15 mouse cellular contexts compared by ENCODE assay signal in the genomic region with DNA sequence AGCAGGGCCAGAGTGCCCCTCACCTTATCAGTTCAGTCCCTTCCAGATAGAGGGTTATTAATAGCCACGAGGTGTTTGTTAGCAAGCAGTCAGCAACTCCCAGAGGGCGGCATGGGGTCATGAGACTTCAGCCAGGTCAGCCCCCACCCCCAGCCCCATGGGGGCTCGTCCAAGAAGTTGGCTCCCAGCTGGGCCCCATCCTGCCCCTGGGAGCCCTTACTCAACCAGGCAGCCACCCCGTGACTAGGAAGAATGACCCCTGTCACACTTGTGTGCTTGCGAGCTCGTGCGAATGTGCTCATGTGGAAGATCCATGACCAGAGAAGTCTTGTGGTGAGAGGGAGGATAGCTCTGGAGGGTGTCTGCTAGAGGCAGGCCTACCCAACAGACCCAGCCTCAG. TPM values are rescaled to one million over a fixed set of nuclear protein-coding genes. Genes with fewer than 3 reads are reported as not detected.
DNase-seq lines count a peak whose midpoint lies in the region; ATAC-seq lines count a peak whose summit lies in the region.
"Had no signal": no experiment of that assay in that cellular context is flagged by ENCODE, and none has a peak within 500 bp of the region (broad histone marks: within the 10 kb centered on the region; RNA-seq: fewer than 3 reads in every experiment).

No protein-coding gene starts in this region.

- H3K36me3 ChIP-seq in kidney, embryonic 14.5 days (ENCODE audit: control insufficient read depth, insufficient read depth, low read length), result no peaks in the 10 kb centered on the region
- no peaks in the 10 kb centered on the region for H3K36me3 ChIP-seq in heart, embryonic 13.5 days
- H3K36me3 ChIP-seq in liver, embryonic 12.5 days, result no peaks in the 10 kb centered on the region
- H3K36me3 ChIP-seq: embryonic facial prominence, embryonic 15.5 days; neural tube, embryonic 13.5 days had no signal

- no peaks in the 10 kb centered on the region for H3K27me3 ChIP-seq in kidney, embryonic 14.5 days (ENCODE audit: control insufficient read depth, insufficient read depth, low read length)
- H3K27me3 ChIP-seq in heart, embryonic 13.5 days (replicated peaks), result no peaks in the 10 kb centered on the region
- H3K27me3 ChIP-seq in liver, embryonic 12.5 days (replicated peaks), result no peaks in the 10 kb centered on the region; the same call in 1 of the 2 replicates
- H3K27me3 ChIP-seq: embryonic facial prominence, embryonic 15.5 days; forebrain, embryonic 13.5 days; neural tube, embryonic 13.5 days had no signal

- no peak overlapping the region for H3K4me2 ChIP-seq in kidney, embryonic 14.5 days (replicated peaks; ENCODE audit: low read depth, low read length)
- no peak overlapping the region; the same call in 1 of the 2 replicates for H3K4me2 ChIP-seq in heart, embryonic 13.5 days
- no peak overlapping the region for H3K4me2 ChIP-seq in liver, embryonic 12.5 days
- H3K4me2 ChIP-seq: embryonic facial prominence, embryonic 15.5 days; forebrain, embryonic 13.5 days; hindbrain, embryonic 14.5 days; lung, embryonic 14.5 days; neural tube, embryonic 13.5 days had no signal

- ATAC-seq in kidney, embryonic 14.5 days (ENCODE audit: low FRiP score, low TSS enrichment), result 0 out of 2 replicates have a peak, but pooled peaks have one; percentile 46
- no peak; the same call in 1 of the 2 replicates for ATAC-seq in heart, embryonic 13.5 days (ENCODE audit: extremely low read depth, insufficient number of reproducible peaks, low FRiP score, low TSS enrichment)
- ATAC-seq in liver, embryonic 12.5 days, result no peak
- ATAC-seq in frontal cortex, adult (ENCODE audit: low TSS enrichment), result no peak
- ATAC-seq: forebrain, embryonic 13.5 days had no signal

- no peak overlapping the region for H3K27ac ChIP-seq in kidney, embryonic 14.5 days (ENCODE audit: low read depth, low read length)
- peak overlapping the region; percentile 99 for H3K27ac ChIP-seq in brown adipose tissue, adult 24 weeks (replicated peaks; ENCODE audit: low read depth, low read length)
- H3K27ac ChIP-seq in heart, embryonic 13.5 days (replicated peaks), result peak overlapping the region; percentile 60
- H3K27ac ChIP-seq in liver, embryonic 12.5 days, result no peak overlapping the region
- H3K27ac ChIP-seq: embryonic facial prominence, embryonic 15.5 days; forebrain, embryonic 13.5 days; hindbrain, embryonic 14.5 days; neural tube, embryonic 13.5 days had no signal

- H3K9me3 ChIP-seq in kidney, embryonic 14.5 days (ENCODE audit: control insufficient read depth, low read length), result no peaks in the 10 kb centered on the region
- H3K9me3 ChIP-seq in heart, embryonic 13.5 days, result no peaks in the 10 kb centered on the region
- no peaks in the 10 kb centered on the region for H3K9me3 ChIP-seq in liver, embryonic 12.5 days (replicated peaks)
- H3K9me3 ChIP-seq: embryonic facial prominence, embryonic 15.5 days; forebrain, embryonic 13.5 days; megakaryocyte, embryonic 14.5 days; neural tube, embryonic 13.5 days had no signal

- no peak for DNase-seq in kidney, adult 8-10 months
- DNase-seq in retina, postnatal 1 day, result no peak
- no peak for DNase-seq in left cerebral cortex, postnatal 14 days (ENCODE audit: low spot score in 2 of 2)
- DNase-seq: kidney, adult 9 months; lung, embryonic 14.5 days had no signal

- 35% methylated on average over 7 of the region's 7 CpGs for WGBS in kidney, embryonic 14.5 days
- WGBS in heart, embryonic 13.5 days, result 26% methylated on average over 7 of the region's 7 CpGs
- 44% methylated on average over 7 of the region's 7 CpGs for WGBS in liver, embryonic 12.5 days (ENCODE audit: insufficient replicate concordance)

- H3K4me3 ChIP-seq in kidney, embryonic 14.5 days (ENCODE audit: low read length), result no peak overlapping the region
- no peak overlapping the region for H3K4me3 ChIP-seq in brown adipose tissue, adult 24 weeks (ENCODE audit: insufficient read depth, low read depth, low read length)
- H3K4me3 ChIP-seq in heart, embryonic 13.5 days, result no peak overlapping the region
- no peak overlapping the region for H3K4me3 ChIP-seq in liver, embryonic 12.5 days
- H3K4me3 ChIP-seq: embryonic facial prominence, embryonic 15.5 days; forebrain, embryonic 13.5 days; megakaryocyte, embryonic 14.5 days; neural tube, embryonic 13.5 days had no signal

- intact Hi-C loops in left cerebral cortex, postnatal 14 days (cut with DNase I), result loop anchor here (5.0 kb wide), 1 partner anchor 47 kb away; no protein-coding TSS in a partner anchor

- H3K4me1 ChIP-seq in kidney, embryonic 14.5 days (ENCODE audit: control insufficient read depth, insufficient read depth, low read length), result 0 out of 2 replicates have a peak, but pooled peaks cover 3% of the 10 kb centered on the region
- peaks cover 12% of the 10 kb centered on the region for H3K4me1 ChIP-seq in brown adipose tissue, adult 24 weeks (ENCODE audit: control insufficient read depth, insufficient read depth, insufficient read length, low read length)
- H3K4me1 ChIP-seq in heart, embryonic 13.5 days, result peaks cover 28% of the 10 kb centered on the region
- H3K4me1 ChIP-seq in liver, embryonic 12.5 days, result peaks cover 13% of the 10 kb centered on the region; the same call in 1 of the 2 replicates
- H3K4me1 ChIP-seq: embryonic facial prominence, embryonic 15.5 days; forebrain, embryonic 13.5 days had no signal

- no peak overlapping the region for H3K9ac ChIP-seq in kidney, embryonic 14.5 days (ENCODE audit: low read depth, low read length)
- 0 out of 2 replicates have a peak overlapping the region, but pooled peaks have one; percentile 21 for H3K9ac ChIP-seq in heart, embryonic 13.5 days
- H3K9ac ChIP-seq in liver, embryonic 12.5 days, result 0 out of 2 replicates have a peak overlapping the region, but pooled peaks have one; percentile 3
- H3K9ac ChIP-seq: embryonic facial prominence, embryonic 15.5 days; forebrain, embryonic 13.5 days; hindbrain, embryonic 14.5 days; lung, embryonic 14.5 days; neural tube, embryonic 13.5 days had no signal

RNA-seq across cellular contexts. Expression of gene Vegfa, which starts 23.0 kb away (rescaled TPM):
- polyA plus RNA-seq in kidney, embryonic 14.5 days (2014; fragmentation: Nextera tagmentation; extraction: Ambion mirVana), result 8.2 and 10.1 TPM in 2 replicates
- polyA plus RNA-seq in brown adipose tissue, adult 24 weeks (2012; ENCODE audit: insufficient read depth, insufficient read length, missing spikeins), result 189 and 214 TPM in 2 replicates
- polyA plus RNA-seq in heart, embryonic 13.5 days (2015; fragmentation: Nextera tagmentation; extraction: Ambion mirVana), result 5.2 and 5.4 TPM in 2 replicates
- 3.0 and 3.2 TPM in 2 replicates for polyA plus RNA-seq in liver, embryonic 12.5 days (2016; fragmentation: Nextera tagmentation; extraction: Ambion mirVana)
- 10 to 100 TPM; 88.1 to 94.7 TPM for total RNA-seq in left cerebral cortex, postnatal 14 days (2021)

Comparison
In these comparisons a context has a peak if more than half of its experiments do, and no peak if none do; other contexts are left out.
1. H3K27ac ChIP-seq: peak in brown adipose tissue, adult 24 weeks (single experiment) and heart, embryonic 13.5 days (single experiment); none in kidney, embryonic 14.5 days (single experiment) and liver, embryonic 12.5 days (single experiment).
2. RNA of gene Vegfa, which starts 23.0 kb away (polyA plus RNA-seq): 189 to 214 TPM in brown adipose tissue, adult 24 weeks; 8.2 to 10.1 TPM in kidney, embryonic 14.5 days, 5.2 to 5.4 TPM in heart, embryonic 13.5 days and 3.0 to 3.2 TPM in liver, embryonic 12.5 days; every median in the first group is over 10 times any median in the second.